Mouse (Mus musculus) lung, postnatal 0 days (tissue): ENCODE data around the gene Serinc3. TPM values are rescaled to one million over a fixed set of nuclear protein-coding genes. Genes with fewer than 3 reads are reported as not detected.

Experiments used
- ATAC-seq: fragments of 200-750 bp; cut with Nextera tagmentation; 2 replicates; pipeline ENCODE4 v1.8.0; 2017; ENCODE audit warnings: moderate library complexity
- DNase-seq: peaks from one replicate; pipeline ENCODE4 v3.0.0-alpha.2; 2016; ENCODE audit warnings: low spot score
- H3K27ac ChIP-seq: fragments of 300-500 bp; sonication (generic); 2 replicates; pipeline ENCODE4 v1.5.1; 2014; ENCODE audit warnings: antibody characterized with exemption, mild to moderate bottlenecking, low read length, mixed read lengths
- H3K27me3 ChIP-seq: fragments of 300-500 bp; sonication (generic); replicated peaks from 2 replicates; pipeline ENCODE4 v1.6.1; 2014; ENCODE audit warnings: low read length, mixed read lengths; ENCODE audit not compliant: insufficient read depth
- H3K36me3 ChIP-seq: fragments of 300-500 bp; sonication (generic); 2 replicates; pipeline ENCODE4 v1.6.1; 2014; ENCODE audit warnings: low read length, mixed read lengths; ENCODE audit not compliant: insufficient read depth
- H3K4me1 ChIP-seq: fragments of 300-500 bp; sonication (generic); 2 replicates; pipeline ENCODE4 v1.6.1; 2014; ENCODE audit warnings: antibody characterized with exemption, low read depth, low read length, mixed read lengths; ENCODE audit not compliant: insufficient read depth
- H3K4me2 ChIP-seq: fragments of 300-500 bp; sonication (generic); replicated peaks from 2 replicates; pipeline ENCODE4 v1.6.1; 2014; ENCODE audit warnings: low read depth, mild to moderate bottlenecking, low read length, moderate library complexity, mixed read lengths
- H3K4me3 ChIP-seq: fragments of 300-500 bp; sonication (generic); 2 replicates; pipeline ENCODE4 v1.5.1; 2014; ENCODE audit warnings: low read depth, low read length
- H3K9ac ChIP-seq: fragments of 300-500 bp; sonication (generic); replicated peaks from 2 replicates; pipeline ENCODE4 v1.6.1; 2014; ENCODE audit warnings: low read depth, mild to moderate bottlenecking
- H3K9me3 ChIP-seq: fragments of 300-500 bp; sonication (generic); 2 replicates; pipeline ENCODE4 v1.6.1; 2016; ENCODE audit warnings: low read length, mixed read lengths
- CTCF ChIP-seq: IDR thresholded peaks from 2 replicates; pipeline ENCODE4 v1.5.1; 2016; ENCODE audit warnings: antibody characterized with exemption, mild to moderate bottlenecking
- EP300 ChIP-seq: IDR thresholded peaks from 2 replicates; pipeline ENCODE4 v1.6.1; 2016; ENCODE audit warnings: antibody characterized with exemption, mild to moderate bottlenecking, control low read depth
- WGBS: fragments of 180-500 bp; shearing (Covaris S2); extraction: QIAGEN DNeasy Blood & Tissue Kit; methylation state at CpG from one replicate; pipeline ENCODE4 v1.1.7; 2014; 5-methylcytosine and 5-hydroxymethylcytosine counted together
- polyA plus RNA-seq: library from polyadenylated mRNA; unstranded; fragments of >200 nt; fragmentation: Nextera tagmentation; extraction: Ambion mirVana; gene quantifications from 2 replicates; pipeline ENCODE4 v1.2.1, GENCODE M21; 2015

The Serinc3 gene
- polyA plus RNA-seq, 1 experiment from 2014 or later, result 106 TPM

- no peaks in the 10 kb centered on the region for H3K4me1 ChIP-seq
- no peak overlapping the region for H3K27ac ChIP-seq
- no peak overlapping the region for H3K4me2 ChIP-seq
- no peak overlapping the region for H3K4me3 ChIP-seq
- DNase-seq (no peak), ATAC-seq (no peak)
- WGBS, result 95% methylated on average over 4 of the region's 4 CpGs
- peaks cover 26% of the 10 kb centered on the region for H3K36me3 ChIP-seq
- TF ChIP-seq EP300 (no peak), CTCF (no peak; the same call in 1 of the 2 replicates)
- no peaks in the 10 kb centered on the region for H3K27me3 ChIP-seq
- H3K9me3 ChIP-seq, result no peaks in the 10 kb centered on the region
- no peak overlapping the region for H3K9ac ChIP-seq
Observed at GRCm38 (mm10) chr2:163613990-163614389, 30.9 kb downstream of the Serinc3 start.

- Histone ChIP-seq H3K9me3 (no peaks in the 10 kb centered on the region), H3K27ac (no peak overlapping the region), H3K4me3 (no peak overlapping the region), H3K4me2 (no peak overlapping the region), H3K4me1 (no peaks in the 10 kb centered on the region), H3K9ac (no peak overlapping the region), H3K27me3 (no peaks in the 10 kb centered on the region), H3K36me3 (peaks cover 24% of the 10 kb centered on the region)
- no peak for ATAC-seq
- no peak for TF ChIP-seq CTCF
- no peak for DNase-seq
- 95% methylated on average over 5 of the region's 5 CpGs for WGBS
Observed at GRCm38 (mm10) chr2:163613206-163613605, 31.7 kb downstream of the Serinc3 start.

GRCm38 (mm10) chr2:163611176-163611575 is 33.8 kb downstream of the Serinc3 start:
- Histone ChIP-seq H3K9me3 (no peaks in the 10 kb centered on the region), H3K9ac (no peak overlapping the region), H3K4me3 (no peak overlapping the region), H3K27me3 (no peaks in the 10 kb centered on the region), H3K4me1 (no peaks in the 10 kb centered on the region), H3K27ac (no peak overlapping the region), H3K4me2 (no peak overlapping the region), H3K36me3 (peaks cover 24% of the 10 kb centered on the region)
- ATAC-seq (no peak), DNase-seq (no peak)
- WGBS, result 72% methylated on average over 9 of the region's 9 CpGs
- TF ChIP-seq EP300 (no peak), CTCF (no peak)

GRCm38 (mm10) chr2:163609281-163609975 is 35.5 kb downstream of the Serinc3 start:
- no peak for TF ChIP-seq EP300
- no peak for TF ChIP-seq CTCF
- H3K27ac ChIP-seq, result no peak overlapping the region
- no peak overlapping the region for H3K4me2 ChIP-seq
- DNase-seq, result no peak
- H3K9me3 ChIP-seq, result no peaks in the 10 kb centered on the region
- 86% methylated on average over 12 of the region's 12 CpGs for WGBS
- no peak for ATAC-seq
- H3K9ac ChIP-seq, result no peak overlapping the region
- no peaks in the 10 kb centered on the region for H3K27me3 ChIP-seq
- H3K4me3 ChIP-seq, result no peak overlapping the region
- H3K4me1 ChIP-seq, result no peaks in the 10 kb centered on the region
- H3K36me3 ChIP-seq, result peaks cover 18% of the 10 kb centered on the region

- peaks cover 3% of the 10 kb centered on the region; the same call in 1 of the 2 replicates for H3K4me1 ChIP-seq
- no peak overlapping the region for H3K27ac ChIP-seq
- H3K36me3 ChIP-seq, result peaks cover 7% of the 10 kb centered on the region; the same call in 1 of the 2 replicates
- ATAC-seq (no peak), DNase-seq (no peak)
- H3K27me3 ChIP-seq, result no peaks in the 10 kb centered on the region
- no peak overlapping the region for H3K4me3 ChIP-seq
- no peak overlapping the region for H3K4me2 ChIP-seq
- H3K9ac ChIP-seq, result no peak overlapping the region
- no peak for TF ChIP-seq CTCF
- TF ChIP-seq EP300, result no peak
- 92% methylated on average over 7 of the region's 7 CpGs for WGBS
- H3K9me3 ChIP-seq, result no peaks in the 10 kb centered on the region
Observed at GRCm38 (mm10) chr2:163608008-163608407, 36.9 kb downstream of the Serinc3 start.

- DNase-seq, result no peak
- ATAC-seq, result no peak
- H3K9me3 ChIP-seq, result no peaks in the 10 kb centered on the region
- H3K4me2 ChIP-seq, result no peak overlapping the region
- no peak overlapping the region for H3K4me3 ChIP-seq
- H3K9ac ChIP-seq, result no peak overlapping the region
- H3K4me1 ChIP-seq, result peaks cover 3% of the 10 kb centered on the region; the same call in 1 of the 2 replicates
- no peaks in the 10 kb centered on the region; the same call in 1 of the 2 replicates for H3K36me3 ChIP-seq
- 83% methylated on average over 7 of the region's 7 CpGs for WGBS
- H3K27ac ChIP-seq, result no peak overlapping the region
- TF ChIP-seq CTCF, result no peak
- no peak for TF ChIP-seq EP300
- no peaks in the 10 kb centered on the region for H3K27me3 ChIP-seq
Observed at GRCm38 (mm10) chr2:163606161-163606560, 38.8 kb downstream of the Serinc3 start.
